Mouse (Mus musculus) heart, postnatal 36 days (tissue): ENCODE measurements around the gene Sult1a1. TPM values are rescaled to one million over a fixed set of nuclear protein-coding genes. Genes with fewer than 3 reads are reported as not detected.
A peak's percentile ranks its signal among the peaks of the same experiment; 100 is the strongest.

Source experiments
- DNase-seq, 2 experiments: peaks; one replicate each; pipeline ENCODE4 v3.0.0; 2021 to 2022
- intact Hi-C: fragments of 180-260 bp; cut with DNase I; formaldehyde crosslinking; loops from one replicate; pipeline ENCODE4 v1.15.1; 2025
- total RNA-seq, 2 experiments: library from RNA; stranded (reverse); gene quantifications; 2 replicates each; pipeline ENCODE4 v1.2.3; 2021

The Sult1a1 gene
- total RNA-seq, 2 experiments from 2014 or later: 30.3 to 43.0 TPM

GRCm38 (mm10) chr7:126632478-126632877, 43.8 kb downstream of the Sult1a1 start:
- DNase-seq: no peak
- intact Hi-C loops: no loop called here

- no peak for DNase-seq
- intact Hi-C loops: no loop called here
These were observed 45.3 kb downstream of the Sult1a1 start, which contains the start of gene Nupr1 for GRCm38 (mm10) chr7:126630824-126631518. Nupr1 (minus strand) TSS chr7:126630861.

GRCm38 (mm10) chr7:126629915-126630314, 46.3 kb downstream of the Sult1a1 start:
- no peak for DNase-seq
- intact Hi-C loops: no loop called here

GRCm38 (mm10) chr7:126628111-126628510, 48.1 kb downstream of the Sult1a1 start:
- intact Hi-C loops: no loop called here
- no peak for DNase-seq

GRCm38 (mm10) chr7:126625807-126626600, 50.2 kb downstream of the Sult1a1 start:
- intact Hi-C loops: no loop called here
- DNase-seq: no peak

- peak; percentile 80 for DNase-seq
- intact Hi-C loops: no loop called here
These were observed 50.9 kb downstream of the Sult1a1 start for GRCm38 (mm10) chr7:126625369-126625768.

GRCm38 (mm10) chr7:126624774-126625173, 51.5 kb downstream of the Sult1a1 start:
- no peak for DNase-seq
- intact Hi-C loops: no loop called here

GRCm38 (mm10) chr7:126623381-126623780, 52.9 kb downstream of the Sult1a1 start:
- intact Hi-C loops: no loop called here
- DNase-seq: no peak

Other genes with a start within 250 kb of the Sult1a1 start
- 1 to 10 TPM; 7.5 to 9.0 TPM for gene Rabep2, start 247.7 kb downstream of the Sult1a1 start, total RNA-seq
- gene Atp2a1, start 213.3 kb downstream of the Sult1a1 start, total RNA-seq: 1 to 10 TPM; 1.1 to 1.2 TPM
- gene Sh2b1, start 201.0 kb downstream of the Sult1a1 start, total RNA-seq: 10 to 100 TPM; 40.0 to 42.2 TPM
- 100 to 1,000 TPM; 287 to 327 TPM for gene Tufm, start 189.1 kb downstream of the Sult1a1 start, total RNA-seq
- 10 to 100 TPM; 37.1 to 37.9 TPM for gene Atxn2l, start 173.0 kb downstream of the Sult1a1 start, total RNA-seq
- 100 to 1,000 TPM; 156 to 157 TPM for gene Eif3c, start 110.0 kb downstream of the Sult1a1 start, total RNA-seq
- under 1 TPM; 0.41 to 0.53 TPM for gene Apobr, start 91.5 kb downstream of the Sult1a1 start, total RNA-seq
- gene Cln3, start 90.6 kb downstream of the Sult1a1 start, total RNA-seq: 10 to 100 TPM; 14.8 to 16.3 TPM
- not detected for gene Il27, start 81.5 kb downstream of the Sult1a1 start, total RNA-seq
- gene Nupr1, start 45.6 kb downstream of the Sult1a1 start, total RNA-seq: 1 to 10 TPM; 7.2 to 9.9 TPM
- gene Sgf29, start 27.1 kb downstream of the Sult1a1 start, total RNA-seq: 10 to 100 TPM; 21.8 to 25.2 TPM
- gene Bola2, start 19.0 kb upstream of the Sult1a1 start, total RNA-seq: 10 to 100 TPM; 47.0 to 60.8 TPM
- 1 to 10 TPM; 4.4 to 5.9 TPM for gene Slx1b, start 19.4 kb upstream of the Sult1a1 start, total RNA-seq
- gene Coro1a, start 31.4 kb upstream of the Sult1a1 start, total RNA-seq: 1 to 10 TPM; 7.8 to 9.9 TPM
- gene Mapk3, start 83.2 kb upstream of the Sult1a1 start, total RNA-seq: 10 to 100 TPM; 61.0 to 62.2 TPM
- 1 to 10 TPM; 1.6 TPM for gene Gdpd3, start 89.9 kb upstream of the Sult1a1 start, total RNA-seq
- 100 to 1,000 TPM in 1 of 2 experiments, 10 to 100 TPM in 1; 91.4 to 110 TPM for gene Ypel3, start 100.5 kb upstream of the Sult1a1 start, total RNA-seq
- under 1 TPM; 0.24 to 0.44 TPM for gene Tbx6, start 105.1 kb upstream of the Sult1a1 start, total RNA-seq
- 10 to 100 TPM; 36.1 to 36.5 TPM for gene Ppp4c, start 116.1 kb upstream of the Sult1a1 start, total RNA-seq
- gene Fam57b, start 121.2 kb upstream of the Sult1a1 start, total RNA-seq: 1 to 10 TPM; 8.2 to 9.7 TPM
- gene 4930451I11Rik, start 155.2 kb upstream of the Sult1a1 start, total RNA-seq: not detected
- not detected for gene Doc2a, start 171.0 kb upstream of the Sult1a1 start, total RNA-seq
- 1 to 10 TPM; 6.1 to 6.6 TPM for gene Hirip3, start 185.5 kb upstream of the Sult1a1 start, total RNA-seq
- 10 to 100 TPM; 21.2 to 21.8 TPM for gene Ino80e, start 185.9 kb upstream of the Sult1a1 start, total RNA-seq
- 10 to 100 TPM; 39.5 to 43.2 TPM for gene Taok2, start 208.3 kb upstream of the Sult1a1 start, total RNA-seq
- 10 to 100 TPM in 1 of 2 experiments, 1 to 10 TPM in 1; 9.5 to 11.5 TPM for gene Tmem219, start 246.5 kb upstream of the Sult1a1 start, total RNA-seq